Mouse (Mus musculus) adrenal gland, postnatal 25 days (tissue): ENCODE measurements around the gene Gm10643. TPM values are rescaled to one million over a fixed set of nuclear protein-coding genes. Genes with fewer than 3 reads are reported as not detected.

Source experiments
- DNase-seq: peaks from one replicate; pipeline ENCODE4 v3.0.0; 2021; ENCODE audit warnings: mixed read lengths
- long read RNA-seq: library from polyadenylated mRNA; stranded (forward); transcript quantifications from one replicate; pipeline ENCODE4 v2.0.0, GENCODE M21; 2021
- total RNA-seq: library from RNA; stranded (reverse); gene quantifications from 2 replicates; pipeline ENCODE4 v1.2.3, GENCODE M21; 2021

Gm10643 gene
- 2.8 and 3.5 TPM in 2 replicates for total RNA-seq
- long read RNA-seq, partial matches to known transcripts = 0 of 1 reads
- long read RNA-seq, other reads (novel, unspliced or antisense) = 0 of 1 reads

DNA sequence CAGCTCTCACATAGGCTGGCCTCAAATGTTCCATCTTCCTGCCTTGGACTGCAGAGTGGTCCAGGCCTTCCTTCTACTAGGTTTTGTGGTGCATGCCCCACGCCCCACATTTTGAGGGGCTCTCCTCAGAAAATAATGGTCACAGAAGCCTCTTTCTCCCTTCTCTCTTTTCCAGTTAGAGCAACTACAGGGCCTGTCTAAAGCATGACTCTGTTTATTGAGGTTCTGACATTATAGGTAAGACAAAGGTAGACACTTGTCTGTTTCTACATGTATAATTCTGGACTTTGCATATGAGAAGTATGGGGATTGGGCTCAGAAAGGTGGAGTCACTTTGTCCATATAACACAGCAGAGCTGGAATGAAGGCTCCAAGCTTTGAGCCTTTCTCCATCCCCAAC, at the start of gene Gm10643:
TSS of gene Gm10643 (minus strand) at position 101 of the 400 bp plus-strand sequence.
- no peak for DNase-seq

DNA sequence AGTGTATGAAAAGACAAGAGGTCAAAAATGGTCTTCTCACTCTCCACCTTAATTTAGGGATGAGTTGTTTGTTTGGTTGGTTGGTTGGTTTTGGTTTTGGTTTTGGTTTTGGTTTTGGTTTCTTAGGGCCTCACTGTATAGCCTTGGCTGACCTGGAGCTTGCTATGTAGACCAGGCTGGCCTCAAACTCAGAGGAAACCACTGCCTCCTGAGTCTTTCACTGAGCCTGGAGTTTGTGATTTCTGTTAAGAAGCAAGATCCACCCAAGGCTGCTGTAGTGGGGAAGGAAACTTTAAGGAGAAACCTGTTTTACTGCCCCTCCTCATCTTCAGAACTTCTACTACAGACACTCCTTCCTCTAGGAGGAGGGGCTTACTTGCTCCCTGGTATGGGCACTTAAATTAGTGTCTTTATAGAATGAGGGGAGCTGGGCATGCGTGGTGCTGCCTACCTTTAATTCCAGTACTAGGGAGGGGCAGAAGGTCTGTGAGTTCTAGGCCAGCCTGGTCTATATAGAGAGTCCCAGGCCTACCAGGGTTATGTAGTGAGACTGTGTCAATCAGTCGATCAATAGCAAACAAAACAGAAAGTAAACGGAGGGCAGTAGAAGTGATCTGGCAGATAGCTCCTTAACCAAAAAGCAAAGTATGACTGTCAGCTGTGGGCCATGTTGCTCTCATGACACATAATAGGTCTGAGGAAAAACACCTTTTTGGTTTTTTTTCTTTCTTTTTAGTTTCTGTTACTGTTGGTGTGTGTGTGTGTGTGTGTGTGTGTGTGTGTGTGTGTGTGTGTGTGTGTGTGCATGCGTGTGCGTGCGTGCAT, 41.5 kb upstream of the Gm10643 start:
- no peak for DNase-seq

DNA sequence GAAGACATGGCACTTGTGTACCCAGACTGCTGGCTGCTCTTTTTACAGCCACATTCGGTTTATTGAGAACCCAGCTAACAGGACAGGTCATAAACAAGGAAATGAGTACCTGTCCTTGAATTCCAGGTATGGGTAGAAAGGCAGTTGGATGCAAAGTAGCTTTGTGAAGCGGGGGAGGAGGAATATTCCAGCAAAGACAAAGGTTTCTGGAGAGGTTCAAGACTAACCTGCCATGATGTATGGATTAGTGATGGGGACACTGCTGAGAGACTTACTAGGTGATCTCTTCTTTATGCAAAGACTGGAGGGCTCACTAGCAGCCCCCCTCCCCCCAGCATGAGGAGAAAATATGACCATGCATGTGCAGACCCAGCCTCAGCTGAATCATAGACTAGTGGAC, 40.7 kb upstream of the Gm10643 start:
- DNase-seq = no peak

DNA sequence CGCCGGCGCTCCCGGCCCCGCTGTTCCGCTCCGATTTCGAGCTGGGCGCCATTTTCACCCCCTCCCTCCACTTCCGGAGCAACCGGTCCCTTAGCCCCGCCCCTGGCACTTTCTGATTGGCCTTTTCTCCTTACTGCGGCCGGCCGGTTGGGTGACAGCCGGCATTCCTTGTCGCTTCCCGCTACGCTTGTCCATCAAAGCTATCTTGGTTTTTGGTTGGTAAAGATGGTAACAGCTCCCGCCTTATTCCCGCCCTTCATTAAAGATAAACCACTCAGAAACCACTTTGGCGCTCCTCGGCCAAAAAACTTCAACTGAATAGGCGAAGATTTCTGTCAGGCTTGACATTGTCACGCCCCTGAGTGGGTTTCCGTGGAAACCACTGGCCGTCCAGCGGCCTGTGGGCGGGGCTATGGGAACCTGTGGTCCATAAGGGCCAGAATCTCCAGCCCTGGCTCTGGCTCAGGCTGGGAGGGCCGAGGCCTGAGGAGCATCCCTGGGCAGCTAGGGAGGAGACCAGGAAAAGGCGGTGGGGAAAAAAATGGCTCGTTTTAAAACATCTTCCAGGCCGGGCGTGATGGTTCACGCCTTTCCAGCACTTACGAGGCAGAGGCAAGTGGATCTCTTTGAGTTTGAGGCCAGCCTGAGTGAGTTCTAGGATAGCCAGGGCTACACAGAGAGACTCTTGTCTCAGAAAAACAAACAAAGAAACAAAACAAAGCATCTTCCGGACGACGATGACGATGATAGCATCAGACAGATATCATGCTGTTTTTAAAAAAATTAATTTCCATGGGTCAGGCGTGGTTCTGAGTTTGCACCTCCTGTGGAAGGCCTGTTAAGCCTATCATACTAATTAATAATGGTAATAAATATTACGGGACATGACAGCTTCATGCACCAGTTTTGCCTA, 40.0 kb upstream of the Gm10643 start, which contains the start of gene Dcaf15:
TSS of gene Dcaf15 (minus strand) at position 72 of the 913 bp plus-strand sequence.
- peak; percentile 96 for DNase-seq

DNA sequence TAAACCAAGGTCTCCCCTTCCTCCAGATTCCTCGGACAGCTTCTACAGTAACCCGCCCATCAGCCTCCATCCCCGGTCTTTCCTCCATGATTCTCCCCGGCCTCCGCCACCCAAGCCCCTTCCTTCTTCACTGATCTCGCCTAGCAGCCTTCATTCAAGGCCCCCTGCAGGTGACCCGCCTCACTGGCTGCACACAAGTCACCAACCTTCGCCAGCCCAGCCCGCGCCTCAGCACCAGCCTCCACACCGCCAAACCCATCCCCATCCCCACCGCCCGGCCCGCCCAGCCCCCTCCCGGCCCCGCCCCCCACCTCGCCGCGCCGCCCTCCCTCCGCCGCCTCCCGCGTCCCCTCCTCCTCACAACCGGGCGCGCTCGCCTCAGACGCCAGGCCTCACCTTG, 39.3 kb upstream of the Gm10643 start:
- DNase-seq = peak; percentile 63

DNA sequence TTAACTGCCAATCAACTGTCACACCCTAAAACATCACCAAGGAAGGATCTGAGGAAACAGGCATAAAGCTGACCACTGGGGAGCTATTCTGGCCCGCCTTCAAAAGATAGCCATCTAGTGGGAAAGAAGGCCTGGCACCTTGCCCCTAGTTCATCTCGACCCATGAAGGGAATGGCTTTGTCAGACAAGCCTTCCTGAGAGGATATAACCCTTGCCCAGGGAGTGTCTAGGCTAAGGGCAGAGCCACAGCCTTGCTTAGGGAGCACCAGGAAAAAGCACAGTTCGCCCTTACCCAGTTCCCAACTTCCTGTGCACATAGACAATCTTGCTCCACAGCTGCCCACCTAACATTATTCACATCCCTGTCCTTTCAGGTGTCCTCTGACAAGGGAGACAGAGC, 38.7 kb upstream of the Gm10643 start:
- DNase-seq = no peak

DNA sequence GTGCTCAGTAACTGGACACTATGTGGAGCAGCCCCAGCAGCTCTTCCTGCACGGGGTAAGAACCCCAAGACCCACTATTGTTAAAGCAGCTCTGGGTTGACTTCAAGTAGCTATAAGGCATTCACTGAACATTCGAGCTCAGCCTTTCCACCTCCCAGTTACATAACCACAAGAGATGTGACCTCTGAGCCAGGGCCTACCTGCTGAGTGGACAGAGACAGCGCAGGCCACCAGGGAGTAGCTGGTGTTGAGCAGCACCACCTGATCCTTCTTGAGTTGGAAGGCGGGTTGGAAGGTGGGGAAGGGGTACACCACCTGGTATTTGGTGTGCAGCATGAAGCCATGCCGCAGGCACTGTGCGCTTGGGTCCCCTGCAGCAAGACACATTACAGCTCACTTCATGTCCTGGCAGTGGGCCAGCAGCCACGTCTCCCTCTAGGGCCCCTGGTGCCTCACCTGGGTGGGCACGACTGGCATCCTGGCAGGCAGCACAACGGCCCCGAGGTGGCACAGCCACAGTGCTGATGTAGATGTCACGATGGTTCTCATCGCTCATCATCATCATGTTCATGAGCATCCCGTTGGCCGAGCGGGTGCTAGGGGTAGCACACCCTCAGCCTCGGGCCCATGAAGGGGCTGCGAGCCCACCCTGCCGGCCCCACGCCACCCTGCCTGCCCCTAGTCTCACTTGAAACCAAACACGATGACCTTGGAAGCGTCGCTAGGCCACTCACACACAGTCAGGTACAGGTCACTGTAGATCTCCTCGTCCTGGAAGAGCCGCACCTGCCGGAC, 36.7 kb upstream of the Gm10643 start:
- DNase-seq = no peak

DNA sequence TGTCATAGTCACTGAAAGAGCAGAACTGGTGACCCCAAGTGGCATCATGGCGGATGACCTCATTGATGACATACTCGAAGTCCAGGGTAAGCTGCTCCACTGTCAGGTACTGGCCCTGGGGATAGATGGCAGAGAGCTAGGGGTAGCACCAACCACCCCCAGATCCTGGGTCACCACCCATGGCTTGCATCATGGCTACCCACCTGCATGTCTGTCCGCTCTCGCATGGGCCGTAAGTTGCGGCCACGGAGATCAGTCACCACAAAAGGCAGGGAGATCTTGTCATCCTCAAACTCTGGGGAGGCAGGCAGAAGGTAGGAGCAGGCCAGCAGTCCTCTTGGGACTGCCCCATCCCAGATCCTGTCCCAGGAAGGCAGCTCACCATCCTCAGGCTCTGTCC, 33.4 kb upstream of the Gm10643 start:
- DNase-seq = no peak

DNA sequence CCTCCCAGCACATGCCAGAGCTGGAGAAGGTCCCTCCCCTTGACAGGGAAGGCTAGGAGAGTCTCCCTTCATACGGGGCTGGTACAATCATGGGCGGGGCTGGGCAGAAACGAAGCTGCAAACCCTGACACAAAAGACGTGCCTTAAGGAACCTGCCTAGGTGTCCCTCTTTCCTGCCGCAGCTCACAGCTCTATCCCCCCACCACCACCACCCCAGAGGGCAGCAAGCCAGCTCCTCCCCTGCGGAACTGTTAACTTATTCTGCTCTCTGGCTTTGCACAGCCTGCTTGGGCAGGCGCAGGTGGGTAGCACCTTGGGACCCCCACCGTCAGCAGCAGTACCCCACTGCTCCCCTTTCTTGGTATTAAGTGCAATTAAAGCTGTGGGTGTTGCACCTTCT, 31.1 kb upstream of the Gm10643 start:
- no peak for DNase-seq

DNA sequence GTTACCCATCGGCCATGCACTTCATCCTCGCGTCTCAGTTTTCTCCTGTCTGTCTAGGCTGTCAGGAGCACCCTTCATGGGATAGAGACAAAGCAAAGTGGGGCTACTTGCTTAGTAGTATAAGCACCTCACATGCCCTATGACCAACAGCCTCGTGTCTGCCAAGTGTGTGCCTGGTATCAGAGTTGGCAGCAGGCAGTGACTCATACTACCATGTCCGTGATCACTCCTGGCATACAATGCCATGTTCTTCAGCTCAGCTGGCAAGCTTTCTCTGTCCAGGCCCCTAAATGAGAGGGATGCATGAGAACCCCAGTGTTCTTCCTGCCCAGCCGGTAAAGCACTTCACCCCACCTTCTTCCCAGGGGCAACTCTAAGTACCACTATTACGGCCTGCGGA, 25.6 kb upstream of the Gm10643 start:
- peak; percentile 59 for DNase-seq

DNA sequence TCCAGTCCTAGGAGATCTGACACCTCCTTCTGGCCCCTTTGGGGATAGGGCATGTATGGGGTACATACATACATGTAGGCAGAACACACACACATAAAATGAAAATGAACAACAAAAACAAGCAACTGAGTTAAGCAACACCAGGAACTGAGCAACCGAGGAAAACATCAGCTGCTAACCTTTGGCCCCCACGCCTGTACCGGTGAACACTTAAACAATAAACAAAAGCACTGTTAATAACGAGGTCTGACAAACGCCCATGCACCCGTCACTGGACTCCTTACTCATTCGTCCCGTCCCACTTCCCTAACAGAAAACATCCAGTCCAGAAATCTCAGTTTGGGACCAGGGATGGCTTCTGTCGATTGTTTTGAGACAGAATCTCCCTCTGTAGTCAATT, 24.3 kb upstream of the Gm10643 start:
- DNase-seq = no peak

DNA sequence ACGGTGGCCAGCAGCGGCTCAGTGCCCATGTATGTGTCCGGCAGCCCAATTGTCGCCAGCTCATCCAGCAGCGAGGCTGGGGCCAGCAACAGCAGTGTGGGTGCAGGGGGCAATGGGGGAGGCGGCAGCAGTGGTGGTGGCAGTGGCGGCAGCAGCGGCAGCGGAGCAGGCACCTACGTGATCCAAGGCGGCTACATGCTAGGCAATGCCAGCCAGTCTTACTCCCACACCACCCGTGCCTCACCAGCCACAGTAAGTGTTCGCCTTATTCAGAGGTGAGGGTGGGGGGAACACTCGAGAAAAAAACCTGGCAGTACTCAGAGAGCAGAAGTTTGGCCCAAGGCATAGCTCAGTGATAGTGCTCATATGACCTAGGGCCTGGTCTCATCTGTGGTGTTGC, 22.9 kb upstream of the Gm10643 start:
- DNase-seq = no peak

DNA sequence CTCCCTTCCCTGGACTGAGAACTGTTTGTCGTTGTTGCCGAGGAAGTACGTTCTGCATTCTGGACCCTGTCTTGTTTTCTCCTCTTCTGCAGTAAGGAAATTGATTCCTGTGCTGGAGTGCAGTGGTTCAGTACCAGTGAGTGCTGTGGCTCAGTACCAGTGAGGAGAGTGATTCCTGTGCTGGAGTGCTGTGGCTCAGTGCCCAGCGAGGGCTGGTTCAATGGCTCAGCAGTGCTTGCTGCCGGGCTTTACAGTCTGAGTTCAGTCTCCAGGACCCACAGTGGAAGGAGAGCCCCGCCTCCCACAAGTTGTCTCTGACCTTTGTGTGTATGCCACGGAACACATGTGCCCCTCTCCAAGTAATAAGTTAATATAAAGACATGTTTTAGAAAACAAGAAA, 22.2 kb upstream of the Gm10643 start:
- no peak for DNase-seq

DNA sequence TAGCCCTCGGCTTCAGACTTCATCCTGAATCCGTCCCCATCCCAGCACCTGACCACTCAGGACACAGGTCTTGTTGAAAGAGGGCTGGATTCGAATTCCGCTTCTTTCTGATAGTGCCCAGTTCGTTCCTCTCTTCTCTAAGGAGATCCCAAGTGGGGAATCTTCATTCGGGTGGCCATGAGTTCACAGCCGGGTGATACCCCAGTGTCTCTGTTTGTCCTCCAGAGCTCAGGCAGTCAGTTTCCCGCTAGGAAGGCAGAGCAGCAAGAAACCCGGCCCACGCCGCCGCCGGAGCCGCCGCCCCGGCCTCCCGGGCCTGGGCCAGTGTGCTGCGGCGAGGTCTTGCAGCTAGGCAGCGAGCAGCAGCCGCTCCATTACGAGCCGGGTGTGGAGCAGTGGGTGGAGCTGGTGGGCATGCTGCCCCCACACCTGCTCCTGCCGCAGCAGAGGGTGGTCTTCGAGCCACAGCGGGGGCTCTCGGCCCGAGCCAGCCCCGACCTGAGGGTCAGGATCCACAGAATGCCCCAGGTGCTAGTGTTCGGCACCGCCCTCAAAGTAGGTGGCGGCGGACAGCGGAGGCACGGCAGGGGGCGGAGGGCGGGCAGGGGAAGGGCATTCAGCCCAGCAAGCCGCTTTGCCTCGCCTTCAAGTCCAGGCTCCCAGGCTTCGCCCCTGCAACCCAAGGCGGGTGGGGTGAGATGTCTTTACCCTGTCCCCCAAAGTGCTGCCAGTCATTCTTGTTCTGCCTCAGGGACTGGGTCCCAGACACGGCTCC, 19.6 kb upstream of the Gm10643 start:
- no peak for DNase-seq

DNA sequence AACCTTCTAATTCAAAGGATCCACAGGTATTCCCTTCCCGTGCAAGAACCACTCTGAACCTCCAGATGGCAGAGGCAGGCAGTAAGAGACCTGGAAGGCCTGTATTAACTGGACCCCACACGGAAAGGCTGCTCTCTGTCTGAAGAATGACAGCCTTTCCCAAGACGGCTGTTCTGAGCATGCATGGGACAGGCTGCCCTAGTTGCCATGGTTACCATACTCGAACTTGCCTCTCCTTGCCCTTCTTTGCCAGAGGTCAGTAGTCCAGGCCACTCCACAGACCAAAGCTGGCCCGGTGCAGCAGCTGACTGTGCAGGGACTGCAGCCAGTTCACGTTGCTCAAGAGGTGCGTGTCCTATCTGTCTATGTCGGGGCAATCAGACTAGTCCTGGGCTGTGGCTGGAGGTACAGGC, 18.9 kb upstream of the Gm10643 start:
- peak; percentile 35 for DNase-seq

DNA sequence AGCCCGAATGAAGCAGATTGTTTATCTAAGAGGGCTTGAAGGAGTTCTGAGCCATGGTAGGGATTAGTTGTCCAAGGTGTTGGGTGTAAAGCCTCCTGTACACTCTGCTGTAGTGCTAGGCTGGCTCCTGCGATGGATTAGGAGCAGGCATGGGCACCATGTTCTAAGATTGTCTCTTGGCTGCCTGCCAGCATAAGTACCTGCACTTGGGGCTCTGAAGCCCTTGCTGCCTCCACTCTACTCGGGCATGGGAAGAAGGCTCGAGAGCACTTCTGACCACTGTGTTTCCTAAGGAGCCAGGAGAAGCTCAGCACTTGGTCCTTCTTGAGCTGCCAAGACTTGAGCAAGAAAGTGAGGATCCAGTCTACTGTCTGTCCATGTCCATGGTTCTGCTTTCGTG, 14.3 kb upstream of the Gm10643 start:
- no peak for DNase-seq

DNA sequence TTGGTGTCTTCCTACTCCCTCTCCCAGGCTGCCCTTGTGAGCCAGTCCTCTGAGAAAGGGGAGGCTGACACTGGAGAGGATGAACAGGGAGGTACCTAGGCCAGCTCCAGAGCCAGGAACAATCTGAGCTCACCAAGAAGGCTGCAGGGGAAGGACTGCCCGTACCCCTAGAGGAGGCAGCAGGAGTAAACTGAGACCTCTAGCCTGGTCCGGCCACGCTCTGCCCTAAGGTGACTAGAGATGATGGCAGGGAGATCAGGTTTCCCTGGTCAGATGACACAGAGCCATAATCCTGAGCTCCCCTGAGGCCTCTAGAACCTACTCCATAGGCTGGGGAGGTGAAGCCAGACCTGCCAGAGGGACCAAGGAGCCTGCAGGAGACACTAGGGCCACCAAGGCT, 11.9 kb upstream of the Gm10643 start:
- DNase-seq = no peak

DNA sequence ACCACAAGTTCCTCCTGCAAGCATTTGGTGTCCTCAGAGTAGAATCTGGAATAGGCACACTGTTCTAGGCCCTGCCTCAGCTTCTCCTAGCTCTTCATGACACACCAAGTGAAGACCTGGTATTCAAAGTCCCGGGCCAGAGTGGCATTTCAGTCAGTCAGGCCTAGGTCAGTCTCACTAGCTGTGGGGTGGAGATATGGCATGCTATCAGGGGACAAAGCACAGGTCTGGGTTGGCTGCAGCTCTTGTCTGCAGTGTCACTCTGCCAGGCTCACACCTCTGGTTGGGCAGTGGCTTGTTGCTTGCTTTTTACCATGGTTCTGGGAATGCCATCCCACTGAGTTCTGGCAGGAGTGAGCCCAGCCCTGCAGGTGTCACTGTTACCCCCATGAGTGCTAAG, 11.5 kb upstream of the Gm10643 start:
- no peak for DNase-seq

DNA sequence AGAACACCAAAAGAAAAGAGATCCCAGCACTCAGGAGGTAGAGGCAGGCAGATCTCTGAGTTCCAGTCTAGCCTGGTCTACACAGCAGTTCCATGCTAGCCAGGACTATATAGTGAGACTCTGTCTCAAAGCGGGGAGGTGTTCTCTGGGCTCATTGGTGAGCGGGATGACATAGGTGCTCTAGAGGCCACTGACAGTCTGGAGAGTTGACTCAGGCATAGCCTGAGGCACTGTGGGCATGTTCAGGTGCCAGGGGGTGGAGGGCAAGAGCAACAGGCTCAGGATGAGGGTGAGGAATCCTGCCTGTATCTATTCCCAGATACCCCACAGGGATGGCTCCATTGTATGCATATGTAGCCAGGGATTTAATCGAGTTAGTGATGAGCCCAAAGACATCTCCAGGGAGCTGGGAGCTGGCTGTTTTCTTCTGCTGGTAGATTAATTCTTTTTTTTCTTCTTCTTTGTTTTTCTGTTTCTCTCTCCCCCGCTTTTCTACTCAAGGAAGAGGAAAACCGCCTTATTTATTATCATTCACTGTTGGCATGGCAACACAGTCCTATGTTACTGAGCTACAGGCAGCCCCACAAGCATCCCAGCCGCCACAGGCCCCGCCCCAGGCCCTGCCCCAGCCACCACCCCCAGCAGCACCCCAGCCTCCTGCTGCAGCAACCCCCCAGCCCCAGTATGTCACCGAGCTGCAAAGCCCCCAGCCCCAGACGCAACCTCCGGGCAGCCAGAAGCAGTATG, 8.5 kb upstream of the Gm10643 start:
- no peak for DNase-seq

DNA sequence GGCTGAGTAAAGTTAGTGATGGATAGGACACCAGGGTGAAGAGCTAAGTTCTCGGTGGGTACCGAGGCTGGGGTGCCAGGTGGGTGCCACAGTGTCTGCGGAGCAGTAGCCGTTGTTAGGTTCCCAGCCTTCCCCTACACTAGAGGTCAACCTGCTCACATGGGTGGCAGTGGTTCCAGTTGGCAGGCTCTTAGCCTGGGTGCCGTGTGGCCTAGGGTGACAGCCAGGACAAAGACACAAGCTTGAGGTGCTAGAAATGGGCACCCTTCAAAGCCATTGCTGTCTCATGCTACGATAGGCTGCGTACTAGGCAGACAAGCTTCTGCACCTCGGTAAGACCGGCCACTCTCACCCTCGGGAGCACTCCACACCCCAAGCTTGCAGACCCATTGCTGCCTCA, 7.4 kb upstream of the Gm10643 start:
- DNase-seq = no peak

DNA sequence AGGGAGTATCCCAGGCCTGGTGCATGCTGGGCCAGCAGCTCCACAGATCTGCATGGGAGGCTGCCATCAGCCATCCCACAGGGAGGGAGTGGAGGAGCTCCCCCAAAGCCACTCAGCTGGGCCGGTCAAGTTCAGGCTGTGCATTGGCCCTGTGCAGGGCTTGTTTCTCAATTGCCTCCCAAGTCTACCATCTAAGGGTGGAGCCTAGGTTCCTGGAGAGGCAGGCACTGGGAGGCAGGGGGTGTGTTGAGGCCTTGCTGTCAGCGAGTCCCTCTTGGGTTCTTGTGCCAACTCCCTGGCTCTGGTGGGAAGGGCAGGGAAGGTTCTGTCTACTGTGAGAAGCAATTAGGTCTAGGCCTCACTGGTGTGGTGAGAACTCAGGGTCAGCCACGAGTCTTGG, 7.0 kb upstream of the Gm10643 start:
- DNase-seq = no peak
